Mouse (Mus musculus) cerebellum, adult 9-11 months (tissue): ENCODE results near the gene Epb41.

Experiments used
- DNase-seq: peaks from one replicate; pipeline ENCODE4 v3.0.0; 2022

Epb41 gene

GRCm38 (mm10) chr4:131875242-131875641 is 199.9 kb downstream of the Epb41 start:
- DNase-seq, result no peak

GRCm38 (mm10) chr4:131874567-131874966 is 200.6 kb downstream of the Epb41 start:
- no peak for DNase-seq

- DNase-seq, result no peak
Measured at GRCm38 (mm10) chr4:131874169-131874536, 201.0 kb downstream of the Epb41 start.
